Mouse (Mus musculus): ENCODE measurements around the gene Ell3.

The Ell3 gene

GRCm38 (mm10) chr2:121448136-121448535 lies 4.1 kb upstream of the Ell3 start:
- DNase-seq (ENCODE audit: low read depth, low spot score) = no peak

GRCm38 (mm10) chr2:121447006-121447405 lies 2.9 kb upstream of the Ell3 start:
- DNase-seq (ENCODE audit: low read depth, low spot score) = no peak

- DNase-seq (ENCODE audit: low read depth, low spot score) = no peak
These were observed 2.4 kb upstream of the Ell3 start for GRCm38 (mm10) chr2:121446506-121446905.

GRCm38 (mm10) chr2:121445117-121445516 lies 1.0 kb upstream of the Ell3 start:
- no peak for DNase-seq (ENCODE audit: low read depth, low spot score)

- DNase-seq (ENCODE audit: low read depth, low spot score) = no peak
These were observed 1.1 kb downstream of the Ell3 start for GRCm38 (mm10) chr2:121443068-121443349.

- peak; percentile 38 for DNase-seq (ENCODE audit: low read depth, low spot score)
These were observed 1.6 kb downstream of the Ell3 start for GRCm38 (mm10) chr2:121442259-121443067.

- no peak for DNase-seq (ENCODE audit: low read depth, low spot score)
These were observed 2.3 kb downstream of the Ell3 start for GRCm38 (mm10) chr2:121441800-121442199.

GRCm38 (mm10) chr2:121440834-121441605 lies 3.1 kb downstream of the Ell3 start:
- no peak for DNase-seq (ENCODE audit: low read depth, low spot score)

- DNase-seq (ENCODE audit: low read depth, low spot score) = no peak
These were observed 4.3 kb downstream of the Ell3 start for GRCm38 (mm10) chr2:121439746-121440145.

GRCm38 (mm10) chr2:121434854-121435253 lies 9.2 kb downstream of the Ell3 start:
- no peak for DNase-seq (ENCODE audit: low read depth, low spot score)

- no peak for DNase-seq (ENCODE audit: low read depth, low spot score)
These were observed 18.2 kb downstream of the Ell3 start for GRCm38 (mm10) chr2:121425890-121426289.

GRCm38 (mm10) chr2:121423166-121423565 lies 20.9 kb downstream of the Ell3 start:
- no peak for DNase-seq (ENCODE audit: low read depth, low spot score)

GRCm38 (mm10) chr2:121418476-121418875 lies 25.6 kb downstream of the Ell3 start:
- DNase-seq (ENCODE audit: low read depth, low spot score) = no peak

GRCm38 (mm10) chr2:121416356-121416755 lies 27.7 kb downstream of the Ell3 start:
- no peak for DNase-seq (ENCODE audit: low read depth, low spot score)

- DNase-seq (ENCODE audit: low read depth, low spot score) = no peak
These were observed 28.5 kb downstream of the Ell3 start for GRCm38 (mm10) chr2:121415591-121415990.

- no peak for DNase-seq (ENCODE audit: low read depth, low spot score)
These were observed 29.0 kb downstream of the Ell3 start for GRCm38 (mm10) chr2:121415103-121415502.

- DNase-seq (ENCODE audit: low read depth, low spot score) = peak; percentile 31
These were observed 29.9 kb downstream of the Ell3 start for GRCm38 (mm10) chr2:121414139-121414685.

GRCm38 (mm10) chr2:121413387-121414042 lies 30.6 kb downstream of the Ell3 start, which contains the start of the genes Pdia3 and Catsper2:
TSS of gene Pdia3 (plus strand) at chr2:121413775.
TSS of gene Catsper2 (minus strand) at chr2:121413792.
- DNase-seq (ENCODE audit: low read depth, low spot score) = peak; percentile 93

GRCm38 (mm10) chr2:121412843-121413386 lies 31.2 kb downstream of the Ell3 start:
- no peak for DNase-seq (ENCODE audit: low read depth, low spot score)

- peak; percentile 17 for DNase-seq (ENCODE audit: low read depth, low spot score)
These were observed 35.9 kb downstream of the Ell3 start for GRCm38 (mm10) chr2:121408160-121408559.

- DNase-seq (ENCODE audit: low read depth, low spot score) = no peak
These were observed 40.8 kb downstream of the Ell3 start for GRCm38 (mm10) chr2:121403296-121403695.

- peak; percentile 70 for DNase-seq (ENCODE audit: low read depth, low spot score)
These were observed 47.5 kb downstream of the Ell3 start for GRCm38 (mm10) chr2:121396624-121397023.
